Mouse (Mus musculus) thymus, postnatal 14 days (tissue): ENCODE measurements around the gene Gm8122.
"Not testable (repeated sequence)": the region's sequence is repeated elsewhere in the genome, so short reads cannot be mapped to it uniquely, and the experiment has no call there.

ENCODE experiments used
- DNase-seq: peaks from one replicate; pipeline ENCODE4 v3.0.0; 2021

Gm8122 gene

GRCm38 (mm10) chr14:43235204-43235603, at the start of gene Gm8122:
Gene Gm8122, minus strand, starts transcription at chr14:43235304.
- DNase-seq = not testable (repeated sequence)

GRCm38 (mm10) chr14:43278681-43279080, 43.6 kb upstream of the Gm8122 start:
- DNase-seq = peak; percentile 15

- DNase-seq = peak; percentile 10
These were observed 43.0 kb upstream of the Gm8122 start for GRCm38 (mm10) chr14:43278146-43278545.

GRCm38 (mm10) chr14:43277468-43277867, 42.4 kb upstream of the Gm8122 start:
- peak; percentile 5 for DNase-seq

- not testable (repeated sequence) for DNase-seq
These were observed 40.6 kb upstream of the Gm8122 start for GRCm38 (mm10) chr14:43275752-43276151.

DNA sequence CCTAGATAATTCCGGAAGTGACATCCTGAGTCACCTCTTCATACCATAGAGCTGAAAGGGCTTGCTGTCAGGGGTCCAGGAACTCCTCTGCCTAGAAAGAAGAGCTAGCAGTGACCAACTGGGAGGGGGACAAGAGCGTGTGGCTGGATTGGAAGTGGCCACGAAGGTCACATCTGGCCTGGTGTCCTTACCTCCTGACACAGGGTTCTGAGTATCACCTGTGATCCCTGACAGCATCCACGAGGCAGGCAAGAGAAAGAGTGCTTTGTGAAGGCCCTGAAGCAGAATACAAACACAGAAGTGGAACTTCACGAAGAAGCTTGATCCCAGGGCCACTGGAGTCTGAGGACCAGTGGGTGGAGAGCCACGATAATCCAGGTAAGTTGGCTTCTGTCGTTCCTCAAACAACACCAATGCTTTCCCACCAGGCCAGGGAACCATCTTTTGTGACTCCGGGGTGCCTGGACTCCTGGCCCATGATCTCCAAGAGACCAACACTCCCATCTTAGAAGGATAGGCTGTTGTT, 39.9 kb upstream of the Gm8122 start, which contains the start of gene Gm9732:
Gene Gm9732, plus strand, starts transcription at position 51 of the 526 bp plus-strand sequence.
- DNase-seq = peak; percentile 16

- DNase-seq = not testable (repeated sequence)
These were observed 38.1 kb upstream of the Gm8122 start for GRCm38 (mm10) chr14:43273161-43273560.

DNA sequence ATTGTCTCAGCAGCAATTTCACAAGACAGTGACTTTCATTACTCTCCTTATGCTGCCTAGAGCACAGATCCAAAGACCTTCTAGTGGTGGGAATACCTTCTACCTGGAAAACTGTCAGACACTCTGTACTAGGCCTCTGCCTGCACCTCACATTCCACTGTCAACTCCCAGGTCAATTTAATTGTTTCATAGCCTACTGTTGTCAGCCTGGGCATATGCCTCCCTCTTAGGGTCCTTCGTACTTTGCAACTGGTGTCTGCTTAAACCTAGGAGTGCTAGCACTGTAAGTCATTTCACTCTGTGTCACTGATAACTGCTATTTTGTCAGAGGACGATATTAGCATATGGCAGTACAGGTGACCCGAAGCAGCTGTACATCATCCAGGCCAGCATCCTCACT, 34.1 kb upstream of the Gm8122 start:
- DNase-seq = not testable (repeated sequence)

GRCm38 (mm10) chr14:43268521-43269084, 33.5 kb upstream of the Gm8122 start:
- DNase-seq = not testable (repeated sequence)

GRCm38 (mm10) chr14:43263421-43263820, 28.3 kb upstream of the Gm8122 start:
- not testable (repeated sequence) for DNase-seq

- DNase-seq = not testable (repeated sequence)
These were observed 23.2 kb upstream of the Gm8122 start, which contains the start of gene Gm8126 for GRCm38 (mm10) chr14:43258349-43258748. Gene Gm8126, plus strand, starts transcription at chr14:43258649.

GRCm38 (mm10) chr14:43256511-43256910, 21.4 kb upstream of the Gm8122 start:
- DNase-seq = not testable (repeated sequence)

- not testable (repeated sequence) for DNase-seq
These were observed 15.6 kb upstream of the Gm8122 start for GRCm38 (mm10) chr14:43250549-43251253.

DNA sequence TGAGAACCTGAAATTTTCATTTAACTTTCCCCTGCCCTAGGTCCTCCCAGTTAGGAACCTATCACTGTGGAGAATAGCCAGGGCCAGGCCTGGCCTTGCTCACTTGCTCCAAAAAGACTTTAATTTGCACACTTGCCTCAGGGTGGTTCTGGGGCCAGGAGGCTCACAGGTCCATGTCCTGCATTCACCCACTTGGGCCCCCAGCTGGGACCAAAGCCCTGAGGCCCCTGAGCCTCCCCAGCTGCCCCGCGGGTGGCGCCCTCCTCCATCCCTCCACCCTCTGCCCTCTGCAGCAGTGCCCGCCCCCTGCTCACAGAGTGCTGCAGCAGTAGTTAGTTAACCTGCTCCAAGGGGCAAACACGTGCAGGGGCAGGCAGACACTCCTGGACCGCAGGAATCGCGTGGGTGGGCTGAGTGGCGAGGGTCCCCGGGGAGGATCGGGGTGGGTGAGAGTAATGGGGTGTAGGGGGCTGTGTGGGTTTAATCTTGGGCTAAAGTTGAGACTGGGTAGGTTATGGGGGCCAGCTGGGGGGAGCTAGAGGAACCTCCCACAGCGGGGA, 14.6 kb upstream of the Gm8122 start:
- peak; percentile 9 for DNase-seq

GRCm38 (mm10) chr14:43237769-43238168, 2.7 kb upstream of the Gm8122 start:
- not testable (repeated sequence) for DNase-seq
